Mouse (Mus musculus) CD4-positive helper T cell, adult 2 months (primary cell): ENCODE measurements at regions not wholly inside any gene's neighbourhood (a gene's known extent, or its start where the extent isn't known, plus 50 kb on each side); places are given as distances from the start of the nearest gene placed in this dataset.

Experiments used
- DNase-seq: peaks from one replicate; pipeline ENCODE4 v3.0.0-alpha.2; 2012; ENCODE audit warnings: low read depth, missing footprints, low spot score

DNA sequence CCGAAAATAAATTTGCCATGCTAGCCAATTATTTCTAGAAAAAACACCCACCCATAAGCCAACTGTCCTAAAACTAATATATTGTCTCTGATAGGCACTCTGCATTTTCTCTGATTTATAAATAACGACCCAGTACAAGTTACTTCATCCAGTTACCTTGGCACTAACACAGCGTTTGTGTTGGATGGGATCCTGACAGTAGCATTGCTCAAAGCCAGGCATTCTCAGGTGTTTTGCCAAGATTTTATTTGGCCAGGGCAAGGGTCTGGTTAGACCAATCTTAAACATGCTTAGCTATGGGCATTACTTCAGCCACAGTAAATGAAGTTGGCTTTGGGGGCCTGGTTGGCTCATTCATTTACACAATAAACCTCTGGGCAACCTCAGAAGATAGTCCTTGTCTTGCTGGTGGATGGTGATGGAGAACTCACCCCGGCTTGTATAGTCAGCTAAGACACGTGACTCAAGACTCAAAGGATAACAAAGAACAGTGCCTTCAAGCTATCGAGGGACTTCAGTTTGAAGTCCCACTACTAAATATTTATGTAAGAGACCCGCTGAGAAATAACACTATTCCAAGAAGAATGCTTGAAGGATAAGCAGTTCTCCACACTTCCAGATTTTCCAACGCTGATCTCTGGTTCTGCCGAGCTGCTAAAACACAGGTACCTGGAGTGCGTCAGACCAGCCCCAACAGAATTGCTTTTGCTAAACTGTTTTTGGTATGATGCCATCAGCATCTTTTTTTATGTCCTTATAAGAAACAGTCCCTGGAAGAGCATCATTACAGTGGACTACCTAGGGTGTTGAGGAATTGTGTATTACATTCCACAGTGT lies 125.0 kb upstream of the Pkdcc start:
- no peak for DNase-seq

DNA sequence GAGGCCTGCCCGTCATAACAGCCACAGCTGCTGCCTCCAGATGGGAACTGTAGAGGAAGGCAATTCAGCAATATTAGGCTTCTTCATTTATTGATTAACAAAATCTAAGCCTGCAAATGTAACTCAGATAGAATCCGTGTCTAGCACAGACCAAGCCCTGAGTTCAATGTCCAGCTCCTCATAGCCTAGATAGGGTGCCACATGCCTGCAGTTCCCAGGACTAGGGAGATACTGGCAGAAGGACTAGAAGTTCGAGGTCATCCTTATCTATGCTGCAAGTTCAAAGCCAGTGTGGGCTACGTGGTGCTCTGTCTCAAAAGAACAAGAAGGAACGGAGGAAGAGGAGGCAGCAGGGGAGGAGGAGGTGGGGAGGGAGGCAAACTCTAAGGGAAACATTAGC lies 121.2 kb upstream of the Pkdcc start:
- no peak for DNase-seq

DNA sequence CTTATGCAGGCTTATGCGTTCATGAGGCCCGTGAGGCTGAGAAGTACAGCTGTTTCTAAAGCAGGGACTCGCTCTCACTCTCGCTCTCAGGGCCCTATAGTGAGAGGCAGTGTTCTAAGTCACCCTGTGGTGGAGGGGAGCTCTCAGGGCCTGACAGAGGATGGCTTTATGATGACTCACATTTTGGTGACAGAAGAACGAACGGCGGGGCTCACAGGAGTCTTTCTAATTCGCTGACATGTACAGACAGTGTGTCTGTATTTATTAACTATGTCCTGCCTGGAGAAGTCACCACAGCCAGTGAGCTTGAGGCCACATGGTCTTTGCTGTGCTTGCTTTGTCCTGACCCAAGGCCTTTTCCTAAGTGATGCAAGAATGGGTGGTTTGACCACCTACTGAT lies 118.6 kb upstream of the Pkdcc start:
- DNase-seq = no peak

DNA sequence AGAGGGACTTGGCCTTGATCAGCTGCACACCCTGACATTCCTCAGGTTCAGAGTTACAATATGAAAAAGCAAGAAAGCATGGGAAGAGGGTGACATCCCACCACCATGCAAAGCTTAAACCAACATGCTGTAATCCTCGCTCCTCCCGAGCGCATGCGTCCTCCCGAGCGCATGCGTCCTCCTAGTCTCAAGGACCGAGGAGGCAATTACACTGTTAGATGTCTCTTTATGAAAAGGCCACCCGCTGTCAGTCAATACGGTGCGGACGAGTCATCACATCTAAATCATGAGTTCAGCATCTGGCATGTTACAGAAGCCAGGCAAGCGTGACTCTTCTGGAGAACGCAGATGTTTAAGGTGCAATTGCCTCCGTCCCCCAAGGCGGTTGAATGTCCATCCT lies 117.1 kb upstream of the Pkdcc start:
- DNase-seq = no peak

DNA sequence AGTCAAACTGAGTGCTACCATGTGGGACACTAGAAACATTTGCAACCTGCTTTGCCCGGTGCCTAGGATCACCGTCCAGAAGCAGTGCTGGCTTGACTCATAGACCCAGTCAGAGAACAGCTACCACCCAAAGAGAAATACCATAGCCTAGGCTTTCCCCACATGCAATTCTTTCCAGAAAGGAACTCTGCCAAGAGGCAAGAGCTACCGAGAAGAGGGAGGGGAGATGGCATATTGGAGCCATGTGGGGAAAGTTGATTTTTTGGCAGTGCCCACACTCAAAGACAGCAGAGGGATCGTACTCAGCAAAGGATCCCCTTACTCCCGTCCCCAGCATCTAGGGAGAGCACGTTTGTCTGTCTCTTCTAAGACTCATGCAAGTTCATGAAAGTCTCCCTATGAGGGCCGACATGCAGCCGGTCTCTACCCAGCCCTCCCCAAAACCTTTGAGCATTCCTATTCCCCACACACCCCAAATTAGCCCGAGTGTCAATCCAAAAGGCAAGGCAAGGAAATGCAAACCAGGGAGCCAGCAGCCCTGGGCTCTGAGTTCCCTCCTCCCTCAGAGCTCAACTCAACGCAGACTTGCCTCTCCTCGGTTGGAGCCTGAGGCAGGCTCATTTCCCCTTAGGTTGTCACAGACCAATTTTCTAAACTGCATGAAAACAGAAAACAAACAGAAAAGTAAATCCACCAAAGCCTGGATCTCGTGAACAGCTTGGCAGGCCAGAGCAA lies 116.2 kb upstream of the Pkdcc start:
- DNase-seq = no peak

DNA sequence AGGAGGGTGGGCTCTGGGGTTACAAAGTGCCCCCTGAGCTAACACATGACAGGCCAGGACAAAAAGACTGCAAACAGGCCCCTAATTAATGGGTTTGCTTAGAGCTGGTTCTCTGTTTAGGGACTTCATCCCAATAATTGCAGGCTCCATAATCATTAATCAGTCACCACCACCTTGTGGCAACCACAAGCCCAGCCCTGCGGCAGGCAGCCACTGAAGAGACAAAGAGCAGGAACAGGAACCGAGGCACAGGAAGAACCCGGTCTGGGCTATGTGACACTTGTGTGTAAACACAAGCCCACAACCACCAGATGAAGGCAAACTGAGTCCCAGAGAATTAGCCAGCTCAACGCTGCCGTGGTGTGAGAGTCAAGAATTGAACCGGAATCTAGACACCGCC lies 114.1 kb upstream of the Pkdcc start:
- no peak for DNase-seq

DNA sequence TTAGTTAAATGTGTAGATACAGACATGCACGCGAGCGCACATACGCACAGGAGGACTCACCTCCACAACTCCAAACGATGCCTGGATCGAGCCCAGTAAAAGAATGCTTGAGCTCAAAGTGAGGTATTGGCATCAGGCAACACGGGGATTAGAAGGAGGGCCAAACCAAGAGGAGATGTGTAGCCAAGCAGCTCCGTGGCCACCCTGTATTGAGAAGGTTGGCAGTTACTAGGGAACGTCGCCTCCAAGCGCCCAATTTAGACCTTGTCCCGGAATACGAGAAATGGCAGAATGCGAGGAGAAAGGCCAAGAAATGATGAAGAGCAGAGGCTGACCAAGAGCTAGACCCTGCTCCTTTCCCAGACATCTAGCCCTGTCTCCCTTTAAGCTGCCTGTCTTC lies 113.3 kb upstream of the Pkdcc start:
- DNase-seq = no peak

DNA sequence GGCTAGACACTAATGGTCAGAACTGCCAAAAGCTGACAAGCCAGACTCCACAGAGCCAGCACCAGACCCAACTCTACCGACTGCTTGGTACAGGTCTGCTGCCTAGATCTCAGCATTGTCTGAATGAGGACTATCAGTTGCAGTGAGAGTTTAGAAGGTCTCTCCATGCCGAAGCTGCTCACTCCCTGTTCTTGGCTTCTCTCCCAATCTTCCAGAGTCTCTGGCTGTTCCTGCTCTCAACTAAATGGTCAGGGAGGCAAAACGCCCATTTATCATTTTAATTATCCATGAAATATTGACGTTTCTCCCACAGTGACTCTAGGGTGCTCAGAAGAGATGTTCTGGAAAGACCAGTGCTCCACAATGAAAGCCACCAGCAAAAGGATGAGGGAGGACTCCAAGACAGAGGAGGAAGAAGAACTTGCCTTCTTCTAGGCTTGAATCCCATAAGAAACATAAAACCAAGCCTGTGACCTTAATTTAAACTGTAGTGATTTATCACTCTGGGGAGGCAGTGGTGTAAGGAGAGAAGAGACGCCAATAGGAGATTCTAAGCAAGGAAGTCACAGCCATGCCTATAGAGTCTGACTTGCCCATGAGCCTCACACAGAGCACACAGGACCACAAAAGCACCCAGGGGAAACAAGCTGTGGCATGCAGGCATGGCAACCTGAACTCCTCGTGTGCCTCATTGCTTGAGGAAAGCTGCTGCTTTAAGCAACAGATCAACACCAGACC lies 112.2 kb upstream of the Pkdcc start:
- no peak for DNase-seq

DNA sequence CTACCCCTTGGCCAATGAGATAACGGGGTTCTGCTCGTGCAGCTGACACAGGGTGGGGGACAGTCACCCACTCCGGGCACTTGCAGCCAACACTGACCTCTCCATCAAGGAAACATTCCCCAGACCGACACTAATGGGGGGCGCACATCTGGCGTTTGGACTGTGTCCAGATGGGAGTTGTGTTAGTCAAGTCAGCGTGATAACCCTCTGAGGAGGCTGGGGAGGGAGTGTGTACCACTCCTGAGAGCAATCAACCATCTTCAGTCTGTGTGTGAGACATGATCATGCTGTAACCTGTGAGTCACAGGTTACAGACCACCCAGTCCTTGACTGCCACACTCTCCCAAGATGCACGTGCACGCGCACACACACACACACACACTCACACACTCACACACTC lies 106.9 kb upstream of the Pkdcc start:
- DNase-seq = no peak

DNA sequence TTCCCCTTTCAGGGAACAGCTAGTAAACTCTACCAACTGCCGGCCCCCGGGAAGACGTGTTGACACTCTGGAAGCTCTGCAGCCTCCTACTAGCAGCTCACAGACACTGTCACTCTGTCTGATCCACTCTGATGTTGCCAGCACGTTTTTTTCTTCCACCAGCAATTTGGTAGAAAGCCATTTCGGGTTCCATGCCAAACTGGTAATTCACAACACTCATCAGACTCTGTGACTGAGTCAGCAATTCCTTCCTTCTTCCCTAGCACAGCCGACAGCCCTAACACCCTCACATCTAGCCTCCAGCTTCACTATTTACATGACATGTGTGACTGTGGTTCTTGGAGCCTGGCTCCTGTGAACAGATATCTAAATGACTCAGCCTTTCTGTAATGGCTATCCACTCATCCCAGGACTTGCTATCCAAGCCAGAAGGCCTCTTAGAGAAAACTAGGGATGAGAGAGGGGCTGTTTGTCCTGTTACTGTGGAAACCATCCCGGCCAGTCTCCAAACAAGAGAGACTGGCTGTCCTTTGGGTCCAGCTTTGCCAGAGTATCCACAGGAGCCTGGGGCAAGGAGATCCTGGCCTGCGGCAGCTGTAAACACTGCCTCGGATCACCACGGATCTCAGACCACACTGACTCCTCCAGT lies 105.2 kb upstream of the Pkdcc start:
- DNase-seq = no peak

DNA sequence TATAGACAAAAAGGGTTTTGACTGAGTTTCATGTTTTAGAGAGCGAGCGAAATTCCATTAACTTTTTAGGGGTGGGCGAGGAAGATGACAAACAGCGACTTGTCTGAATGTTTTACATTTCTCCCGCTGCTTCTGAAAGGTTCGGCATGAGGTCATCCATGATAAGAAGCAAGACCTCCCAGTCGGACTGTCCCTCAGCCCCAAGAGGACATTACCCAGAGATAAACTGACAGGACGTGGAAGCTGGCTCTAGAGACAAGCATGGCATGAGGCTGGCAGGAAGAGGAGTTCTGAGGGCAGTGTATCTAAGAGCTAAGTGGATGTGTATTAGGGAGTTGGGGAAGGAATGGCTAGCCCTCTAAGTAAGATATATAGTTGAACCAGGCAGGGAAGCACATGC lies 104.5 kb upstream of the Pkdcc start:
- DNase-seq = no peak

DNA sequence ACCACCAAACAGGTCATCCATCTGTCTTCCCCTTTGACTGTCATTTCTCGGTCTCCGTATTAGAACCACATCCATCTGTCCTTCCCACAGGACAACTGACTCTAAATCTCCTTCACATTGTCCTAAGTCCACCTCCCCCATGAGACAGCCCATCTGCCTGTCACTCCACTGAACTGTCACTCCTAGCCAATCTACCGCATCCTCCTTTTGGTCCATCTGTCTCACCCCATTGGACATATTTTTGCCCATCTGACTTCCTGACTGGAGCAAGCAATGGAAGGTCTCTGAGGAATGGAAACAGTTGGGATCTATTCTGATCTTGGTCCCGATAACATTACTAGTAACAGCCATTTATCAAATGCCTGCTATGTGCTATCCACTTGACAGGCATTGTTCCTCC lies 99.9 kb upstream of the Pkdcc start:
- no peak for DNase-seq

DNA sequence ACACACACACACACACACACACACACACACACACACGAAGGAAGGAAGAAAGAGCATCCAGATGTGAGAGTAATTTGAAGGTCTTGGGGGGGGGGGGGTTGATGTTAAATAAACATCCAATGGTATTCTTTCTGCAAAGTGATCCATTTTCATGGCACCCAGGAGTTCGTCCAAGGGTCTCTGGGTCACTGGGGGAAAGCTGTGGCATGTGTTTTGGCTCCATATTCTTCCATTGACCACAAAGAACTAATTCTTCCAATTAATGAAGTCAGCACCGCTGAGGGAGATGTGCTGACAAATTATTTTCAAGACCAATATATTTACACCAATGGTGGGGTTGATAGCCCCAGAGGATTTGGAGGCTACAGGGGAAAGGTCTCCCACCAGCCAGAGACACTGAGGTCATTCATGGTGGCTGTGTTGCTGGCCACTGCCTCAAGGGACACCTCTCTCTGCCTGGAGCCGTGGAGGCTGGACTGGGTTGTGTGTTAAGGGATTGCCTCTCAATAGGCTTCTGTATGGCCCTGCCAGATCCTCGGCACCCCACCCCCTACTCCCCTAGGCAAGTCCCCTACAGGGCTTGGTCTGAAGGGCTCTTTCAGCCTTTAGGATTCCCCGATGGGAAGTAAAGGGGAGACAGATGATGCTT lies 99.1 kb upstream of the Pkdcc start:
- no peak for DNase-seq

DNA sequence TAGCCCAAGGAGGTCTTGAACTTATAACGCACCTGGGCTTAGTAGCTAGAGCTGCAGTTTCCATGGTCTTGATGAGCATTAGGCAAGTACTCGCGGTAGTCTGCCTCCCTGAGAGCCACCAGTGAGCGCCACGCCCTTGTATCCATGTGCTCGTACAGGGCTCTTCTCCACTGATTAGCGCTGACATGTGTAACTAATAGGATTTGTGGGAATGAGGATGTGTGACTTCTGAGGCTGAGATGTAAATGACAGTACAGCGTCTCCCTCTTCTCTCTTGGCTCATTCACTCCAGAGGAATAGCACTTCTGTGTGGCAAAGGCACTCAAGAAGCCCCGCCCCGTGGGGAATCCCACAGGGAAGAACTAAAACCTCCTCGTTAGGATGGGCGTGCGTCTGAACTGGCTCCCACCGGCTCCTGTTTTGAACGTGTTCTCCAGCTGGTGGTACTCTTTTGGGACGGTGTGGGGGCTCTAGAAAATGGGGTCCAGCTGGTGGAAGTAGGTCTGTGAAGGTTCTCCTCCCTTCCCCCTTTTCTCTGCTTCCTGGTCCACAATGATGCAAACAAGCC lies 94.3 kb upstream of the Pkdcc start:
- DNase-seq = no peak

DNA sequence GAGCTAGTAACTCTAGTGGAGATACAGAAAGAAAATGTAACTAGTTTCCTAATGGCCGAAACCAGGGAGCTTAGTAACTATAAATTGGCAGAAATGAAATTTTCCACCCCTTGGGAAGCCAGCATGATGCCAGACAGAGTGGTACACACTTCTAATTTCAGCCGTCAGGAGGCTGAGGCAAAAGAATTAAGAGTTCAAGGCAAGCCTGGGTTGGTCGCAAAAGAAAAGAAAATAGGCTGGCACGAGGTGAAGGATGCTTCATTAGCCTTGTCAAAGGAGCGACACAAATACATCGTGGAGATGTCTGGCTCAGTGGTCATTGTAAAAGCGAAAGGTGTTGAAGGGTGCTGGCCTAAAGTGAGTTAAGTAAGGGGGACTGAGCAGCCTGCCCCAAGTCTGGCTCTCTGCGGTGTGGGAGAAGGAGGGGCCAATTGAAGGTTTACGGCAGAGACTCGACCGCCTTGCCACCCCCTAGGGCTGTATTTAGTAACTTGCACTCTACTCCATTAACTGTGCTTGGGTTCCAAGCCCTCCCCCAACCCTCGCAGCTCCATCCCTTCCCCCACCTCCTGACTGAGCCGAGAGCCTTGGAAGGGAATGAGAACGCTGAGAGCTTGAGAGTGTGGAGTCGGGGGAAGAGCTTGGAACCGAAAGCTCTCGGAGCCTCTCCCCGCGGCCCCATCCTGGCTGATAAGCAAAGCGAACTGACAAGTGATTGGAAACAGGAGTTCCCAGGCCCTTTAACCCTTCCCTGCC lies 92.4 kb upstream of the Pkdcc start:
- DNase-seq = no peak

DNA sequence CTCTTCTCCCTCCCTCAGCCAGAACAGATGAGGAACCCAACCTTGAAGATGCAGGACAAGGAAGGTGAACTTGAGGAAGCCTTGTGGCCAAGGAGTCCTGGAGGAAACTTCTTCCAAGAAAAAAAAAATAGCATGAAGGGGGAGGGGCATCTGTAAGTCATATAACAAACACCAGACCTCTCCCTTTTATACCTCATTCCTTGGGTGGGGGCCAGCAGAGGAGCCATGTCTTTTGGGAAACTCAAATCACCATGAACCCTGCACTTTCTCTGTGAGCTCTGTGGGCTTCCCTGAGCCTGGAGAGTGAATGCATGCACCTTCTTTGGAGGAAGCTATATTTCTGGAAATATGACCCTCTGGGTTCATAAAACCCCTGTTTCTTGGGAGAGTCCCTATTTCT lies 90.0 kb upstream of the Pkdcc start:
- no peak for DNase-seq

DNA sequence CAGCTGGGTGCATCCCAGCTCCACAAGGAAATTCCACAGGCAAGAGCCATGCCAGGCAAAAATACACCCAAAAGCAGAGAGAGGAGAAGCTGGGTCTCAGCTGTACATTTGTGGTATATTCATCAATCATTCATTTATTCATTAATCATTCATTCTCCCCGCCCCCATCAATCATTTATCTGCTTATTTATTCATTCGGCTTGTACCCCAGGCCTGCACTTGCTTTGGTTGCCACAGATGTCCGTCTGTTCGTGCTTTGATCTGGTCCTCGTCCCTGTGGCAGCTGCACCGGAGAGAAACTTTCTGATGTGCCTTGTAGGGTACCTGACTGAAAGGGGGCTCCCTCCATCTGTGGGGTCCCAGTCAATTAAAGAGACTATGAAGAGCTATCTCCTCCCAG lies 87.2 kb upstream of the Pkdcc start:
- DNase-seq = no peak

DNA sequence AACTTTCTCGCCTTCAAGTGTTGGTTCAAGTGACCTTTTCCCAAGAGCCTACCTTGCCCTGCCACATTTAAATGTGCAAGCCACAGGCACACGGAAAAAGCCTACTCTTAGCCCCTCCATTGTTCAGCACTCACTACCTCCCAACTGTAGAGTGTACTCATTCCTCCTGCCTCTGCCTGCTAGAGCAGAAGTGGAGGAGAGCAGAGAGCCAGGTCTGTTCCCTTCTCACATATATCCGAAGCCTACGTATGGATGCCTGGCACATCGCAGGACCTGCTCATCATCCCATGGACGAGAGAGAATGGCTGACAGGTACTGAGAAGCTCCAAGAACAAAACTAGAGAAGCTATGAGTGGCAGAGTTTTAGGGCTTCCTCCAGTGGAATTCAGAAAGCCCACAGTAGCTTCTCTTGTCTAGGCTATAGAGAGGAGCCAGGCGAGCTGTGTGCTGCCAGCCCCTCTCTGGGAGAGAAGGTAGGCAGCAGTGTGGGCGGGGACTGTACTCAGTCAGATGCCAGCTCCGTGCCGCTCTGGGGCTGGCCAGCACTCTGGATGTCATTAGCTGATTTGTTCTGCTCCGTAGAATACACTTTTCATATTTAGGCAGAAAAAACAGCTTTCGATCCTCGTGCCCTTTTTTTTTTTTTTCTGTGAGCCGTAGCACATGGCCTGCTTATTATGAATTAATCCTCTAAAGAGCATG lies 86.1 kb upstream of the Pkdcc start:
- DNase-seq = no peak

DNA sequence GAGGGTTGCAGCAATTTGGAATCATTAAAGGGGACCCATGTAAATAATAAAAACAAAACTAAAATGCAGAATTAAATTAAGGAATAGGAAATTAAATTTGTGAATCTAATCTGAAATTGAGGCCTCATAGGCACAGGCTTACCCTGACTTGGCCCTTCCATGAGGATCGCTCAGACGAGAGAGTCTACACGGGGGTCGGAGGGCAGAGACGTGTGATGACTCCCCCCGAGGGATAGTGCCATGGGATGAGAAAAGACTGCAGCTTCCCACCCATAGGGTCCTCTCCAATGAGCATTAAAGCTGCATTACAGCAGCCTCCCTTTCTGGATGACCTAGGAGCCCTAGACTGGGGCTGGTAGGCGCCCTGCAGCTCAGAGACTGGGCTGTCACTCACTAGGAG lies 85.4 kb upstream of the Pkdcc start:
- no peak for DNase-seq

DNA sequence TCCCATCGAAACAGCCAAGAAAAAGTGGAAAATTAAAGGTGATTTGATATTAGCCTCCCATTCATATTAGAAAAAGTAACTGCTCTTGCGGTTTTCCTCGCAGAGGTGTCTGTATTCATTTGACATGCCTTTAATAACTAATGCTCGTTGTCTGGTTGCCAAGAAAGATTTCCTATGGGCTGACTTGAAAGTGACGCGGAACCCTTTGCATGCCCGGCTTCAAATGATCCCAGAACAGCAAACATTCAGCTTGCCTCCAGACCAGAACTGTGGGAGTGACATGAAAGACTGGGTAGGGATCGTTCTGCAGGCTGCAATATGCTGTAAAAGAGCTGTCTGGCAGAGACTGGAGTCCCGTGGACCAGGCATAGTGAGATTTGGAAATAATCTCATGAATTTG lies 81.9 kb upstream of the Pkdcc start:
- no peak for DNase-seq
